Mouse (Mus musculus): ENCODE measurements around the gene Cldn10.

GRCm38 (mm10) chr14:118858318-118858717, 70.6 kb downstream of the Cldn10 start:
- TF ChIP-seq CTCF (IDR thresholded peaks at IDR 0.05) (no peak), EP300 (IDR thresholded peaks at IDR 0.05) (no peak)

All from lung, postnatal 0 days (tissue).